14 mouse cellular contexts compared by ENCODE assay signal in genomic region chr9:116199127-116199526, GRCm38 (mm10). TPM values are rescaled to one million over a fixed set of nuclear protein-coding genes. Genes with fewer than 3 reads are reported as not detected.
DNase-seq lines count a peak whose midpoint lies in the region; ATAC-seq and TF ChIP-seq lines count a peak whose summit lies in the region.
"Had no signal": no experiment of that assay in that cellular context is flagged by ENCODE, and none has a peak within 500 bp of the region (broad histone marks: within the 10 kb centered on the region; RNA-seq: fewer than 3 reads in every experiment).

No protein-coding gene starts in this region.

- TF ChIP-seq EP300 in lung, postnatal 0 days (IDR thresholded peaks at IDR 0.05): 0 out of 2 replicates have a peak, but pooled peaks have one; percentile 8

- 44% methylated on average over 9 of the region's 9 CpGs for WGBS in hindbrain, embryonic 15.5 days
- 56% methylated on average over 9 of the region's 9 CpGs for WGBS in hindbrain, embryonic 13.5 days
- 14% methylated on average over 9 of the region's 9 CpGs for WGBS in lung, postnatal 0 days
- WGBS in limb, embryonic 15.5 days: 45% methylated on average over 9 of the region's 9 CpGs

- no peaks in the 10 kb centered on the region for H3K9me3 ChIP-seq in hindbrain, embryonic 15.5 days
- H3K9me3 ChIP-seq in hindbrain, embryonic 13.5 days: no peaks in the 10 kb centered on the region
- H3K9me3 ChIP-seq in lung, postnatal 0 days (ENCODE audit: low read length): no peaks in the 10 kb centered on the region
- no peaks in the 10 kb centered on the region for H3K9me3 ChIP-seq in limb, embryonic 15.5 days
- H3K9me3 ChIP-seq: liver, embryonic 13.5 days had no signal

- H3K9ac ChIP-seq in hindbrain, embryonic 15.5 days: no peak overlapping the region
- no peak overlapping the region for H3K9ac ChIP-seq in hindbrain, embryonic 13.5 days
- H3K9ac ChIP-seq in lung, postnatal 0 days (replicated peaks; ENCODE audit: low read depth): no peak overlapping the region
- no peak overlapping the region for H3K9ac ChIP-seq in limb, embryonic 15.5 days
- H3K9ac ChIP-seq: liver, embryonic 13.5 days had no signal

- H3K27me3 ChIP-seq in hindbrain, embryonic 15.5 days: no peaks in the 10 kb centered on the region
- no peaks in the 10 kb centered on the region for H3K27me3 ChIP-seq in hindbrain, embryonic 13.5 days
- no peaks in the 10 kb centered on the region for H3K27me3 ChIP-seq in lung, postnatal 0 days (replicated peaks; ENCODE audit: insufficient read depth, low read length)
- H3K27me3 ChIP-seq in limb, embryonic 15.5 days: no peaks in the 10 kb centered on the region
- H3K27me3 ChIP-seq: liver, embryonic 13.5 days; Patski had no signal

- DNase-seq in heart, adult 11 months: peak; percentile 85
- DNase-seq in heart, postnatal 36 days: no peak
- peak; percentile 48 for DNase-seq in lung, postnatal 0 days (ENCODE audit: low spot score)
- DNase-seq in lung, postnatal 10 days: no peak
- DNase-seq in embryo, embryonic 9.5 days (ENCODE audit: extremely low spot score): no peak
- DNase-seq: cerebellum, adult 8-10 months; gastrocnemius, postnatal 14 days; layer of hippocampus, adult 9-11 months; liver, embryonic 13.5 days had no signal

- 0 out of 2 replicates have a peak, but pooled peaks cover 5% of the 10 kb centered on the region for H3K4me1 ChIP-seq in hindbrain, embryonic 15.5 days (replicated peaks)
- peaks cover 15% of the 10 kb centered on the region for H3K4me1 ChIP-seq in hindbrain, embryonic 13.5 days (replicated peaks)
- H3K4me1 ChIP-seq in lung, postnatal 0 days (ENCODE audit: insufficient read depth, low read depth, low read length): no peaks in the 10 kb centered on the region
- H3K4me1 ChIP-seq in limb, embryonic 15.5 days: peaks cover 10% of the 10 kb centered on the region; the same call in 1 of the 2 replicates

- no peak overlapping the region for H3K4me2 ChIP-seq in hindbrain, embryonic 15.5 days
- H3K4me2 ChIP-seq in hindbrain, embryonic 13.5 days: no peak overlapping the region
- no peak overlapping the region for H3K4me2 ChIP-seq in lung, postnatal 0 days (replicated peaks; ENCODE audit: low read depth, low read length)
- no peak overlapping the region for H3K4me2 ChIP-seq in limb, embryonic 15.5 days
- H3K4me2 ChIP-seq: liver, embryonic 13.5 days had no signal

- TF ChIP-seq CTCF in lung, postnatal 0 days (IDR thresholded peaks at IDR 0.05): no peak

- H3K36me3 ChIP-seq in hindbrain, embryonic 15.5 days: no peaks in the 10 kb centered on the region
- H3K36me3 ChIP-seq in hindbrain, embryonic 13.5 days: no peaks in the 10 kb centered on the region
- H3K36me3 ChIP-seq in lung, postnatal 0 days (ENCODE audit: insufficient read depth, low read length): no peaks in the 10 kb centered on the region
- H3K36me3 ChIP-seq in limb, embryonic 15.5 days: no peaks in the 10 kb centered on the region
- H3K36me3 ChIP-seq: liver, embryonic 13.5 days had no signal

- intact Hi-C loops in heart, postnatal 36 days (cut with DNase I): no loop called here

- no peak overlapping the region for H3K4me3 ChIP-seq in hindbrain, embryonic 15.5 days
- no peak overlapping the region for H3K4me3 ChIP-seq in hindbrain, embryonic 13.5 days
- no peak overlapping the region for H3K4me3 ChIP-seq in lung, postnatal 0 days (ENCODE audit: low read depth, low read length)
- H3K4me3 ChIP-seq in limb, embryonic 15.5 days: no peak overlapping the region
- H3K4me3 ChIP-seq: erythroblast, embryonic 14.5 days; liver, embryonic 13.5 days had no signal

- no peak for ATAC-seq in hindbrain, embryonic 15.5 days (ENCODE audit: low FRiP score, low read depth)
- no peak for ATAC-seq in hindbrain, embryonic 13.5 days (ENCODE audit: low FRiP score)
- ATAC-seq in lung, postnatal 0 days: no peak
- ATAC-seq in limb, embryonic 15.5 days (ENCODE audit: insufficient number of reproducible peaks, low FRiP score, low TSS enrichment, low read depth): no peak
- ATAC-seq: Patski had no signal

- H3K27ac ChIP-seq in hindbrain, embryonic 15.5 days (replicated peaks): peak overlapping the region; percentile 5; the same call in 1 of the 2 replicates
- H3K27ac ChIP-seq in hindbrain, embryonic 13.5 days: no peak overlapping the region; the same call in 1 of the 2 replicates
- no peak overlapping the region for H3K27ac ChIP-seq in lung, postnatal 0 days (ENCODE audit: low read length)
- H3K27ac ChIP-seq in limb, embryonic 15.5 days: peak overlapping the region; percentile 43; the same call in 1 of the 2 replicates
- H3K27ac ChIP-seq: liver, embryonic 13.5 days had no signal

RNA-seq across cellular contexts. Expression of gene Tgfbr2, which starts 24.0 kb away (rescaled TPM):
- 10 to 100 TPM; 37.0 to 38.3 TPM for total RNA-seq in heart, postnatal 36 days (2021)
- polyA plus RNA-seq in hindbrain, embryonic 15.5 days (2015; fragmentation: Nextera tagmentation; extraction: Ambion mirVana): 9.0 and 9.8 TPM in 2 replicates
- 8.9 and 9.0 TPM in 2 replicates for polyA plus RNA-seq in hindbrain, embryonic 13.5 days (2015; fragmentation: Nextera tagmentation; extraction: Ambion mirVana)
- 62.2 and 68.0 TPM in 2 replicates for polyA plus RNA-seq in lung, postnatal 0 days (2015; fragmentation: Nextera tagmentation; extraction: Ambion mirVana)
- 65.2 and 69.0 TPM in 2 replicates for polyA plus RNA-seq in limb, embryonic 15.5 days (2015; fragmentation: Nextera tagmentation; extraction: Ambion mirVana)

Comparison
In these comparisons a context has a peak if more than half of its experiments do, and no peak if none do; other contexts are left out.
1. DNase-seq: peak in heart, adult 11 months (single experiment) and lung, postnatal 0 days (single experiment); none in heart, postnatal 36 days (0 of 2), lung, postnatal 10 days (single experiment) and embryo, embryonic 9.5 days (single experiment).
2. H3K27ac ChIP-seq: peak in hindbrain, embryonic 15.5 days (single experiment) and limb, embryonic 15.5 days (single experiment); none in hindbrain, embryonic 13.5 days (single experiment) and lung, postnatal 0 days (single experiment).